25 mouse cellular contexts compared by ENCODE assay signal in genomic region chr2:165682719-165683118, GRCm38 (mm10).
DNase-seq lines count a peak whose midpoint lies in the region; ATAC-seq and TF ChIP-seq lines count a peak whose summit lies in the region.
"Had no signal": no experiment of that assay in that cellular context is flagged by ENCODE, and none has a peak within 500 bp of the region (broad histone marks: within the 10 kb centered on the region; RNA-seq: fewer than 3 reads in every experiment).

No protein-coding gene starts in this region.

- no peak overlapping the region; the same call in 1 of the 2 replicates for H3K9ac ChIP-seq in forebrain, embryonic 11.5 days (ENCODE audit: low read length)
- H3K9ac ChIP-seq in forebrain, embryonic 14.5 days (ENCODE audit: low read length): no peak overlapping the region
- no peak overlapping the region for H3K9ac ChIP-seq in hindbrain, embryonic 11.5 days (ENCODE audit: low read depth, low read length)
- H3K9ac ChIP-seq: embryonic facial prominence, embryonic 13.5 days; hindbrain, embryonic 14.5 days had no signal

- H3K4me1 ChIP-seq in forebrain, embryonic 11.5 days (replicated peaks; ENCODE audit: control insufficient read depth, insufficient read depth, low read length): peaks cover 3% of the 10 kb centered on the region; the same call in 1 of the 2 replicates
- H3K4me1 ChIP-seq in forebrain, embryonic 14.5 days (ENCODE audit: control insufficient read depth, insufficient read depth, low read length): peaks cover 4% of the 10 kb centered on the region; the same call in 1 of the 2 replicates
- peaks cover 18% of the 10 kb centered on the region for H3K4me1 ChIP-seq in hindbrain, embryonic 10.5 days (replicated peaks)
- no peaks in the 10 kb centered on the region for H3K4me1 ChIP-seq in hindbrain, embryonic 11.5 days (replicated peaks; ENCODE audit: control insufficient read depth, insufficient read depth, low read length)
- H3K4me1 ChIP-seq in embryonic facial prominence, embryonic 10.5 days: peaks cover 12% of the 10 kb centered on the region
- H3K4me1 ChIP-seq: embryonic facial prominence, embryonic 13.5 days had no signal

- H3K27ac ChIP-seq in forebrain, embryonic 11.5 days (ENCODE audit: low read depth, low read length): no peak overlapping the region
- H3K27ac ChIP-seq in forebrain, embryonic 14.5 days (ENCODE audit: low read depth, low read length): no peak overlapping the region
- H3K27ac ChIP-seq in hindbrain, embryonic 10.5 days: peak overlapping the region; percentile 50; the same call in 1 of the 2 replicates
- H3K27ac ChIP-seq in hindbrain, embryonic 11.5 days (ENCODE audit: low read depth, low read length): no peak overlapping the region
- H3K27ac ChIP-seq in embryonic facial prominence, embryonic 10.5 days (replicated peaks): 0 out of 2 replicates have a peak overlapping the region, but pooled peaks have one; percentile 44
- H3K27ac ChIP-seq: embryonic facial prominence, embryonic 13.5 days; heart, adult 2 months; heart, embryonic 10.5 days; hindbrain, embryonic 14.5 days; hindbrain, postnatal 0 days had no signal

- DNase-seq in forebrain, embryonic 11.5 days (ENCODE audit: low spot score): peak; percentile 63
- no peak for DNase-seq in forebrain, embryonic 14.5 days (ENCODE audit: low spot score)
- no peak for DNase-seq in hindbrain, embryonic 10.5 days (ENCODE audit: low spot score)
- no peak for DNase-seq in hindbrain, embryonic 11.5 days (ENCODE audit: low spot score)
- peak; percentile 24 for DNase-seq in brain, embryonic 14.5 days (ENCODE audit: low read depth)
- no peak for DNase-seq in embryonic facial prominence, embryonic 10.5 days (ENCODE audit: low spot score)
- DNase-seq in frontal cortex, postnatal 10 days (ENCODE audit: low spot score in 2 of 2): no peak
- no peak for DNase-seq in urinary bladder, postnatal 25 days (ENCODE audit: low spot score)
- DNase-seq: adrenal gland, adult 2 months; adrenal gland, postnatal 14 days; cerebellum, adult 11-12 months; cerebellum, adult 8-10 months; cerebellum, postnatal 10 days; cerebellum, postnatal 36 days; gastrocnemius, postnatal 25 days; heart, adult 2 months; kidney, adult 18-20 months had no signal

- 0 out of 2 replicates have a peak, but pooled peaks have one; percentile 21 for ATAC-seq in forebrain, embryonic 11.5 days (replicated peaks; ENCODE audit: low FRiP score)
- no peak for ATAC-seq in forebrain, embryonic 14.5 days
- ATAC-seq in hindbrain, embryonic 11.5 days (ENCODE audit: low FRiP score): no peak
- ATAC-seq: CD4-positive, CD25-positive, alpha-beta regulatory T cell, adult 4 months; hindbrain, postnatal 0 days; inflammation-experienced regulatory T-cells, adult 6 months; intestine, embryonic 16.5 days had no signal

- 45% methylated on average over 6 of the region's 6 CpGs for WGBS in forebrain, embryonic 11.5 days
- 14% methylated on average over 5 of the region's 6 CpGs for whole genome bisulfite sequencing in forebrain, embryonic 14.5 days
- 37% methylated on average over 6 of the region's 6 CpGs for WGBS in hindbrain, embryonic 10.5 days
- 37% methylated on average over 5 of the region's 6 CpGs for WGBS in hindbrain, embryonic 11.5 days
- WGBS in embryonic facial prominence, embryonic 10.5 days: 58% methylated on average over 6 of the region's 6 CpGs

- no peak overlapping the region for H3K4me3 ChIP-seq in forebrain, embryonic 11.5 days (ENCODE audit: low read depth, low read length)
- H3K4me3 ChIP-seq in forebrain, embryonic 14.5 days (ENCODE audit: low read depth, low read length): no peak overlapping the region
- no peak overlapping the region for H3K4me3 ChIP-seq in hindbrain, embryonic 10.5 days
- H3K4me3 ChIP-seq in hindbrain, embryonic 11.5 days (ENCODE audit: low read depth, low read length): no peak overlapping the region
- no peak overlapping the region for H3K4me3 ChIP-seq in embryonic facial prominence, embryonic 10.5 days
- H3K4me3 ChIP-seq: embryonic facial prominence, embryonic 13.5 days; erythroblast, embryonic 14.5 days; heart, adult 2 months; heart, embryonic 10.5 days had no signal

- no peaks in the 10 kb centered on the region for H3K36me3 ChIP-seq in forebrain, embryonic 11.5 days (ENCODE audit: control insufficient read depth, insufficient read depth, low read length)
- no peaks in the 10 kb centered on the region for H3K36me3 ChIP-seq in forebrain, embryonic 14.5 days (ENCODE audit: control insufficient read depth, insufficient read depth, low read length)
- H3K36me3 ChIP-seq in hindbrain, embryonic 10.5 days: peaks cover 40% of the 10 kb centered on the region
- H3K36me3 ChIP-seq in hindbrain, embryonic 11.5 days (ENCODE audit: control insufficient read depth, insufficient read depth, low read length): no peaks in the 10 kb centered on the region
- peaks cover 42% of the 10 kb centered on the region for H3K36me3 ChIP-seq in embryonic facial prominence, embryonic 10.5 days (replicated peaks)
- H3K36me3 ChIP-seq: heart, embryonic 10.5 days had no signal

- no peak for TF ChIP-seq POLR2A in brain, embryonic 14.5 days (IDR thresholded peaks at IDR 0.05; ENCODE audit: borderline replicate concordance, extremely low read depth, insufficient read depth, insufficient read length, poor library complexity, severe bottlenecking)

- H3K4me2 ChIP-seq in forebrain, embryonic 11.5 days (ENCODE audit: low read depth, low read length, severe bottlenecking): no peak overlapping the region
- H3K4me2 ChIP-seq in forebrain, embryonic 14.5 days (ENCODE audit: low read length): no peak overlapping the region
- H3K4me2 ChIP-seq in hindbrain, embryonic 11.5 days (replicated peaks; ENCODE audit: low read depth, low read length): no peak overlapping the region
- H3K4me2 ChIP-seq: embryonic facial prominence, embryonic 13.5 days; hindbrain, embryonic 14.5 days had no signal

- H3K9me3 ChIP-seq in forebrain, embryonic 11.5 days (ENCODE audit: control insufficient read depth, low read length): no peaks in the 10 kb centered on the region
- H3K9me3 ChIP-seq in forebrain, embryonic 14.5 days (replicated peaks; ENCODE audit: control insufficient read depth, low read length): no peaks in the 10 kb centered on the region
- H3K9me3 ChIP-seq in hindbrain, embryonic 10.5 days: no peaks in the 10 kb centered on the region
- H3K9me3 ChIP-seq in hindbrain, embryonic 11.5 days (ENCODE audit: control insufficient read depth, low read length): no peaks in the 10 kb centered on the region
- no peaks in the 10 kb centered on the region for H3K9me3 ChIP-seq in embryonic facial prominence, embryonic 10.5 days
- H3K9me3 ChIP-seq: embryonic facial prominence, embryonic 13.5 days; heart, embryonic 10.5 days had no signal

- no peaks in the 10 kb centered on the region for H3K27me3 ChIP-seq in forebrain, embryonic 11.5 days (ENCODE audit: control insufficient read depth, insufficient read depth, low read length)
- no peaks in the 10 kb centered on the region for H3K27me3 ChIP-seq in forebrain, embryonic 14.5 days (replicated peaks; ENCODE audit: control insufficient read depth, insufficient read depth, low read length)
- H3K27me3 ChIP-seq in hindbrain, embryonic 10.5 days (ENCODE audit: insufficient read depth, poor library complexity, severe bottlenecking): no peaks in the 10 kb centered on the region
- H3K27me3 ChIP-seq in hindbrain, embryonic 11.5 days (ENCODE audit: control insufficient read depth, insufficient read depth, low read length): no peaks in the 10 kb centered on the region
- no peaks in the 10 kb centered on the region for H3K27me3 ChIP-seq in embryonic facial prominence, embryonic 10.5 days (replicated peaks; ENCODE audit: low read depth, poor library complexity, severe bottlenecking)
- H3K27me3 ChIP-seq: embryonic facial prominence, embryonic 13.5 days had no signal

- no peak for TF ChIP-seq CTCF in brain, embryonic 14.5 days (IDR thresholded peaks at IDR 0.05; ENCODE audit: borderline replicate concordance, extremely low read depth, insufficient read depth, insufficient read length)

Comparison
In these comparisons a context has a peak if more than half of its experiments do, and no peak if none do; other contexts are left out.
1. DNase-seq: peak in forebrain, embryonic 11.5 days (single experiment) and brain, embryonic 14.5 days (single experiment); none in forebrain, embryonic 14.5 days (single experiment), hindbrain, embryonic 10.5 days (single experiment), hindbrain, embryonic 11.5 days (single experiment), embryonic facial prominence, embryonic 10.5 days (single experiment), frontal cortex, postnatal 10 days (0 of 2) and urinary bladder, postnatal 25 days (single experiment).
2. H3K27ac ChIP-seq: peak in hindbrain, embryonic 10.5 days (single experiment) and embryonic facial prominence, embryonic 10.5 days (single experiment); none in forebrain, embryonic 11.5 days (single experiment), forebrain, embryonic 14.5 days (single experiment) and hindbrain, embryonic 11.5 days (single experiment).